Mouse (Mus musculus) kidney, embryonic 14.5 days (tissue): ENCODE measurements around the gene Dynlt1f. TPM values are rescaled to one million over a fixed set of nuclear protein-coding genes. Genes with fewer than 3 reads are reported as not detected.
A peak's percentile ranks its signal among the peaks of the same experiment; 100 is the strongest.
"Not testable (repeated sequence)": the region's sequence is repeated elsewhere in the genome, so short reads cannot be mapped to it uniquely, and the experiment has no call there.

Source experiments
- ATAC-seq: fragments of 200-750 bp; cut with Nextera tagmentation; 2 replicates; pipeline ENCODE4 v1.8.0; 2017; ENCODE audit warnings: moderate number of reproducible peaks, mild to moderate bottlenecking, moderate TSS enrichment, moderate library complexity; ENCODE audit not compliant: low FRiP score, low TSS enrichment
- H3K27ac ChIP-seq: fragments of 300-500 bp; sonication (generic); 2 replicates; pipeline ENCODE4 v1.5.1; 2014; ENCODE audit warnings: low read depth, mild to moderate bottlenecking, low read length, moderate library complexity, mixed read lengths
- H3K27me3 ChIP-seq: fragments of 300-500 bp; sonication (generic); 2 replicates; pipeline ENCODE4 v1.6.1; 2014; ENCODE audit warnings: mild to moderate bottlenecking, low read length; ENCODE audit not compliant: control insufficient read depth, insufficient read depth
- H3K36me3 ChIP-seq: fragments of 300-500 bp; sonication (generic); 2 replicates; pipeline ENCODE4 v1.6.1; 2014; ENCODE audit warnings: low read length, mixed read lengths; ENCODE audit not compliant: control insufficient read depth, insufficient read depth
- H3K4me1 ChIP-seq: fragments of 300-500 bp; sonication (generic); 2 replicates; pipeline ENCODE4 v1.6.1; 2014; ENCODE audit warnings: low read length, mixed read lengths; ENCODE audit not compliant: control insufficient read depth, insufficient read depth
- H3K4me2 ChIP-seq: fragments of 300-500 bp; sonication (generic); replicated peaks from 2 replicates; pipeline ENCODE4 v1.6.1; 2014; ENCODE audit warnings: low read depth, mild to moderate bottlenecking, low read length
- H3K4me3 ChIP-seq: fragments of 300-500 bp; sonication (generic); 2 replicates; pipeline ENCODE4 v1.5.1; 2014; ENCODE audit warnings: mild to moderate bottlenecking, low read length
- H3K9ac ChIP-seq: fragments of 300-500 bp; sonication (generic); 2 replicates; pipeline ENCODE4 v1.6.1; 2014; ENCODE audit warnings: low read depth, mild to moderate bottlenecking, low read length, moderate library complexity
- H3K9me3 ChIP-seq: fragments of 300-500 bp; sonication (generic); 2 replicates; pipeline ENCODE4 v1.6.1; 2016; ENCODE audit warnings: low read length; ENCODE audit not compliant: control insufficient read depth
- WGBS: fragments of 180-500 bp; shearing (Covaris S2); extraction: QIAGEN DNeasy Blood & Tissue Kit; methylation state at CpG from one replicate; pipeline ENCODE4 v1.1.7; 2014; 5-methylcytosine and 5-hydroxymethylcytosine counted together
- polyA plus RNA-seq: library from polyadenylated mRNA; unstranded; fragments of >200 nt; fragmentation: Nextera tagmentation; extraction: Ambion mirVana; gene quantifications from 2 replicates; pipeline ENCODE4 v1.2.1, GENCODE M21; 2014

The Dynlt1f gene
- polyA plus RNA-seq, 1 experiment from 2014 or later, result 324 TPM

GRCm38 (mm10) chr17:6689344-6689743 lies 33.6 kb upstream of the Dynlt1f start:
- not testable (repeated sequence) for H3K36me3 ChIP-seq, H3K27ac ChIP-seq, H3K4me1 ChIP-seq, H3K9ac ChIP-seq, H3K4me2 ChIP-seq, H3K4me3 ChIP-seq, H3K9me3 ChIP-seq, H3K27me3 ChIP-seq, ATAC-seq
- 79% methylated on average over 3 of the region's 4 CpGs for WGBS

- not testable (repeated sequence) for ATAC-seq, H3K4me1 ChIP-seq, H3K4me2 ChIP-seq, H3K27ac ChIP-seq, H3K27me3 ChIP-seq, H3K9me3 ChIP-seq, H3K36me3 ChIP-seq, H3K4me3 ChIP-seq, H3K9ac ChIP-seq
- WGBS, result 95% methylated on average over 2 of the region's 4 CpGs
Observed at GRCm38 (mm10) chr17:6686299-6686971, 30.7 kb upstream of the Dynlt1f start.

- 27% methylated on average over 2 of the region's 8 CpGs for WGBS
- ATAC-seq, result not testable (repeated sequence)
Observed at GRCm38 (mm10) chr17:6685288-6685818, 29.7 kb upstream of the Dynlt1f start.

GRCm38 (mm10) chr17:6684464-6685287 lies 29.0 kb upstream of the Dynlt1f start:
- H3K4me1 ChIP-seq, H3K27ac ChIP-seq, H3K4me3 ChIP-seq, H3K4me2 ChIP-seq, H3K9ac ChIP-seq, H3K36me3 ChIP-seq, H3K27me3 ChIP-seq, H3K9me3 ChIP-seq: not testable (repeated sequence)
- WGBS, result no CpG with 5 or more reads among the region's 4 CpGs
- ATAC-seq, result 0 out of 2 replicates have a peak, but pooled peaks have one; percentile 73

More at GRCm38 (mm10) chr17:6685288-6685818, 29.7 kb upstream of the Dynlt1f start:
- not testable (repeated sequence) for H3K4me1 ChIP-seq, H3K4me2 ChIP-seq, H3K36me3 ChIP-seq, H3K9me3 ChIP-seq, H3K9ac ChIP-seq, H3K27ac ChIP-seq, H3K27me3 ChIP-seq, H3K4me3 ChIP-seq

- H3K9me3 ChIP-seq, H3K27me3 ChIP-seq, H3K9ac ChIP-seq, H3K4me1 ChIP-seq, H3K4me3 ChIP-seq, H3K4me2 ChIP-seq, H3K36me3 ChIP-seq, H3K27ac ChIP-seq: not testable (repeated sequence)
- ATAC-seq, result 0 out of 2 replicates have a peak, but pooled peaks have one; percentile 48
- WGBS, result no CpG with 5 or more reads among the region's 5 CpGs
Observed at GRCm38 (mm10) chr17:6683702-6684101, 28.0 kb upstream of the Dynlt1f start.

- WGBS, result 88% methylated on average over 4 of the region's 4 CpGs
Observed at GRCm38 (mm10) chr17:6681721-6682120, 26.0 kb upstream of the Dynlt1f start.

GRCm38 (mm10) chr17:6678063-6678462 lies 22.4 kb upstream of the Dynlt1f start:
- not testable (repeated sequence) for H3K27me3 ChIP-seq, H3K9ac ChIP-seq, H3K4me2 ChIP-seq, H3K4me3 ChIP-seq, H3K4me1 ChIP-seq, H3K36me3 ChIP-seq, H3K9me3 ChIP-seq, H3K27ac ChIP-seq
- 0 out of 2 replicates have a peak, but pooled peaks have one; percentile 66 for ATAC-seq
- 80% methylated on average over 1 of the region's 2 CpGs for WGBS

More at GRCm38 (mm10) chr17:6681721-6682120, 26.0 kb upstream of the Dynlt1f start:
- not testable (repeated sequence) for H3K4me3 ChIP-seq, H3K4me2 ChIP-seq, H3K36me3 ChIP-seq, H3K4me1 ChIP-seq, ATAC-seq, H3K27ac ChIP-seq, H3K9me3 ChIP-seq, H3K27me3 ChIP-seq, H3K9ac ChIP-seq

- H3K27me3 ChIP-seq, H3K9ac ChIP-seq, H3K9me3 ChIP-seq, H3K4me2 ChIP-seq, H3K4me1 ChIP-seq, H3K4me3 ChIP-seq, ATAC-seq, H3K27ac ChIP-seq, H3K36me3 ChIP-seq: not testable (repeated sequence)
- WGBS, result 34% methylated on average over 5 of the region's 5 CpGs
Observed at GRCm38 (mm10) chr17:6674297-6674696, 18.6 kb upstream of the Dynlt1f start.

GRCm38 (mm10) chr17:6668522-6668921 lies 12.8 kb upstream of the Dynlt1f start:
- H3K4me1 ChIP-seq, H3K9ac ChIP-seq, H3K27me3 ChIP-seq, H3K36me3 ChIP-seq, H3K4me3 ChIP-seq, ATAC-seq, H3K27ac ChIP-seq, H3K4me2 ChIP-seq, H3K9me3 ChIP-seq: not testable (repeated sequence)
- WGBS, result no CpG with 5 or more reads among the region's 6 CpGs
